Mouse (Mus musculus) midbrain, postnatal 0 days (tissue): ENCODE data around the gene Eef1g. TPM values are rescaled to one million over a fixed set of nuclear protein-coding genes. Genes with fewer than 3 reads are reported as not detected.
A peak's percentile ranks its signal among the peaks of the same experiment; 100 is the strongest.

Experiments used
- ATAC-seq: fragments of 200-750 bp; cut with Nextera tagmentation; 2 replicates; pipeline ENCODE4 v1.8.0; 2017; ENCODE audit warnings: moderate number of reproducible peaks, mild to moderate bottlenecking, moderate TSS enrichment, moderate library complexity; ENCODE audit not compliant: low FRiP score
- DNase-seq: peaks from one replicate; pipeline ENCODE4 v3.0.0-alpha.2; 2015; ENCODE audit warnings: low spot score
- H3K27ac ChIP-seq: fragments of 300-500 bp; sonication (generic); 2 replicates; pipeline ENCODE4 v1.5.1; 2014; ENCODE audit warnings: low read depth, mild to moderate bottlenecking, low read length, mixed read lengths
- H3K27me3 ChIP-seq: fragments of 300-500 bp; sonication (generic); 2 replicates; pipeline ENCODE4 v1.6.1; 2014; ENCODE audit warnings: low read length, control low read depth, mixed read lengths; ENCODE audit not compliant: insufficient read depth
- H3K36me3 ChIP-seq: fragments of 300-500 bp; sonication (generic); 2 replicates; pipeline ENCODE4 v1.6.1; 2014; ENCODE audit warnings: low read length, control low read depth, mixed read lengths; ENCODE audit not compliant: insufficient read depth
- H3K4me1 ChIP-seq: fragments of 300-500 bp; sonication (generic); 2 replicates; pipeline ENCODE4 v1.6.1; 2014; ENCODE audit warnings: mild to moderate bottlenecking, control low read depth, antibody characterized with exemption, low read length, mixed read lengths; ENCODE audit not compliant: insufficient read depth
- H3K4me2 ChIP-seq: fragments of 300-500 bp; sonication (generic); 2 replicates; pipeline ENCODE4 v1.6.1; 2014; ENCODE audit warnings: low read depth, mild to moderate bottlenecking, low read length, mixed read lengths; ENCODE audit not compliant: poor library complexity, severe bottlenecking
- H3K4me3 ChIP-seq: fragments of 300-500 bp; sonication (generic); 2 replicates; pipeline ENCODE4 v1.5.1; 2014; ENCODE audit warnings: low read depth, mild to moderate bottlenecking, low read length, moderate library complexity
- H3K9ac ChIP-seq: fragments of 300-500 bp; sonication (generic); replicated peaks from 2 replicates; pipeline ENCODE4 v1.6.1; 2014; ENCODE audit warnings: mild to moderate bottlenecking, low read length, moderate library complexity, mixed read lengths; ENCODE audit not compliant: poor library complexity, severe bottlenecking
- H3K9me3 ChIP-seq: fragments of 300-500 bp; sonication (generic); 2 replicates; pipeline ENCODE4 v1.6.1; 2016; ENCODE audit warnings: low read length, control low read depth
- CTCF ChIP-seq: IDR thresholded peaks from 2 replicates; pipeline ENCODE4 v1.5.1; 2016; ENCODE audit warnings: antibody characterized with exemption, mild to moderate bottlenecking
- WGBS: fragments of 180-500 bp; shearing (Covaris S2); extraction: QIAGEN DNeasy Blood & Tissue Kit; methylation state at CpG from one replicate; pipeline ENCODE4 v1.1.7; 2014; 5-methylcytosine and 5-hydroxymethylcytosine counted together
- polyA plus RNA-seq: library from polyadenylated mRNA; unstranded; fragments of >200 nt; fragmentation: Nextera tagmentation; extraction: Ambion mirVana; gene quantifications from 2 replicates; pipeline ENCODE4 v1.2.1, GENCODE M21; 2015
- total RNA-seq: library from RNA; depleted of rRNA; stranded (reverse); fragments of >200 nt; gene quantifications from 2 replicates; pipeline ENCODE4 v1.2.3, GENCODE M21; 2014

Eef1g gene
- total and polyA plus RNA-seq, 2 experiments from 2014 or later = 258 to 583 TPM

GRCm38 (mm10) chr19:8992769-8993624 lies 26.2 kb downstream of the Eef1g start:
- Histone ChIP-seq H3K9ac (no peak overlapping the region), H3K27ac (no peak overlapping the region), H3K9me3 (no peaks in the 10 kb centered on the region), H3K36me3 (no peaks in the 10 kb centered on the region), H3K4me1 (peaks cover 6% of the 10 kb centered on the region), H3K4me2 (peak overlapping the region; percentile 2; the same call in 1 of the 2 replicates), H3K27me3 (peaks cover 32% of the 10 kb centered on the region), H3K4me3 (no peak overlapping the region)
- peak; percentile 78 for TF ChIP-seq CTCF
- DNase-seq = peak; percentile 71
- 0 out of 2 replicates have a peak, but pooled peaks have one; percentile 26 for ATAC-seq
- WGBS = 40% methylated on average over 12 of the region's 12 CpGs

DNA sequence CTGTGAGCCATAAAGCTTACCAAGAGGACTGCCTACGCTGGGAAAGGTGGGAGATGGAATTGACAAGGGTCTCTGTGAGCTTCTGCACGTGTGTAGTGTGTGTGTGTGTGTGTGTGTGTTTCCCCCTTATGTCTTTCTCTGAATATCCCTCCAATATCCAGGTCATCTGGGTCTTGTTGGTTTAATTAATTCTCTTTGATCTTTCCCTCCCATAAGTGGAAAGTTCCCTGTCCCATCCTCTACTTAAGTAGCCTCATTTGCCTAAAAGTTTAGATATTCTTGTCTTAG lies 26.7 kb downstream of the Eef1g start:
- no peak for TF ChIP-seq CTCF
- Histone ChIP-seq H3K4me1 (peaks cover 6% of the 10 kb centered on the region), H3K9me3 (no peaks in the 10 kb centered on the region), H3K4me2 (no peak overlapping the region), H3K9ac (no peak overlapping the region), H3K4me3 (no peak overlapping the region), H3K27me3 (peaks cover 26% of the 10 kb centered on the region), H3K36me3 (no peaks in the 10 kb centered on the region), H3K27ac (no peak overlapping the region)
- WGBS = 45% methylated on average over 2 of the region's 2 CpGs
- ATAC-seq (no peak), DNase-seq (no peak)

- Histone ChIP-seq H3K36me3 (no peaks in the 10 kb centered on the region), H3K4me2 (no peak overlapping the region), H3K4me3 (no peak overlapping the region), H3K27ac (no peak overlapping the region), H3K27me3 (peaks cover 12% of the 10 kb centered on the region), H3K4me1 (peaks cover 2% of the 10 kb centered on the region; the same call in 1 of the 2 replicates), H3K9me3 (no peaks in the 10 kb centered on the region), H3K9ac (no peak overlapping the region)
- 81% methylated on average over 10 of the region's 10 CpGs for WGBS
- ATAC-seq (no peak), DNase-seq (no peak)
- no peak for TF ChIP-seq CTCF
Observed at GRCm38 (mm10) chr19:8994813-8995607, 28.2 kb downstream of the Eef1g start.

GRCm38 (mm10) chr19:8996601-8997000 lies 29.8 kb downstream of the Eef1g start:
- H3K4me3 ChIP-seq = no peak overlapping the region
- 92% methylated on average over 6 of the region's 6 CpGs for WGBS
- no peaks in the 10 kb centered on the region for H3K36me3 ChIP-seq
- no peak overlapping the region for H3K4me2 ChIP-seq
- no peak overlapping the region for H3K27ac ChIP-seq
- no peak for DNase-seq
- H3K9ac ChIP-seq = no peak overlapping the region
- H3K9me3 ChIP-seq = no peaks in the 10 kb centered on the region
- no peak for TF ChIP-seq CTCF
- no peaks in the 10 kb centered on the region for H3K27me3 ChIP-seq
- no peaks in the 10 kb centered on the region for H3K4me1 ChIP-seq
- no peak for ATAC-seq

- WGBS = 66% methylated on average over 4 of the region's 4 CpGs
- Histone ChIP-seq H3K27ac (no peak overlapping the region), H3K4me2 (no peak overlapping the region), H3K4me3 (no peak overlapping the region), H3K9me3 (no peaks in the 10 kb centered on the region), H3K9ac (no peak overlapping the region), H3K27me3 (no peaks in the 10 kb centered on the region), H3K4me1 (no peaks in the 10 kb centered on the region), H3K36me3 (no peaks in the 10 kb centered on the region)
- DNase-seq (peak; percentile 55), ATAC-seq (no peak)
- no peak for TF ChIP-seq CTCF
Observed at GRCm38 (mm10) chr19:8997546-8997945, 30.7 kb downstream of the Eef1g start.

DNA sequence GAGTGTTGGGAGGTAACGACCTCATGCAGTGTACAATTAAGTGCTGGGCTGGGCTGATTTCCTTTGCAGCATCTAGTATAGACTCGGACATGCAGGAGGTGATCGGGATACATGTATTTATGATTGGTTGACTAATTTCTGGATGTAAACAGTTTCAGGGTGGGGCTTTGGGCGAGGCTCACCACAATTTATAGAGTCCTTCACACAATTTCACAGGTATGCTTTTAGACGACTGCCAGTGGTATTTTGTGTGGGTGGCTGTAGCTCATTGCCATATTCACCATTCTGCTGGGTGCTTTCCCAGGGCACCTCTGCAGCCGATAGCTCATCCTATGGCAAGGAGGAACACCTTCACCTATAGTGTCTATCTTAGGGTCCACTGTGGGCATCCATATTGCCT lies 31.7 kb downstream of the Eef1g start:
- H3K27ac ChIP-seq = no peak overlapping the region
- H3K9ac ChIP-seq = no peak overlapping the region
- H3K9me3 ChIP-seq = no peaks in the 10 kb centered on the region
- no peak overlapping the region for H3K4me3 ChIP-seq
- no peaks in the 10 kb centered on the region for H3K27me3 ChIP-seq
- ATAC-seq (no peak), DNase-seq (no peak)
- WGBS = 88% methylated on average over 6 of the region's 6 CpGs
- H3K36me3 ChIP-seq = no peaks in the 10 kb centered on the region
- no peaks in the 10 kb centered on the region for H3K4me1 ChIP-seq
- TF ChIP-seq CTCF = no peak
- no peak overlapping the region for H3K4me2 ChIP-seq
